Comparison of ENCODE assay signal across 12 mouse cellular contexts in the genomic region with DNA sequence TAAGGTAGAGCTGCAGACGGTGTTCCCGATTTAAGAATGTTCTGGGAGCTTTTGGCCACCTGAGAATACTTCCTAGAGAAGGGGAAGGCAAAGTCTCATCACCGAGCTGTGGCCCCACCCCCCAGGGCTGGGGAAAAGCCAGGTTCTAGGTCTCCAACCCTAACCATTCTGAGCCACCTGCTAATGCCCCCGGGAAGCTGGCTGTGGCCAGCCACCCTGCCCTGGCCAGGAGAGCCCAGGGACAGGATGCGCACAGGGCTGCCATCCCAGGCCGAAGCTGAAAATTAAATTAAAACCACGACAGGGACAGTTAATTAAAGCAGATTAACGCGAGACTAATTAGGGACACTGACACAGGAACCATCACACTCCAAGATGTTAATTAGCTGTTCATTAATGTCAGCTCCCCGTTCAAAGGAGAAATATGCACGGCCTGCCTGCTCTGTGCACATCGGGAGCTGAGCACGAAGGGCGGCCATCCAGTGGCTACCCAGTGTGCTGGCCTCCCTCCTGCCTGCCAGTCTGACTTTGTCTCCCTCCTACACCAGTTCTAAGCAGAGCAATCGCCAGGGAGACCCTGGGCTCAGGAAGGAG.
DNase-seq lines count a peak whose midpoint lies in the region; ATAC-seq and TF ChIP-seq lines count a peak whose summit lies in the region.
"Had no signal": no experiment of that assay in that cellular context is flagged by ENCODE, and none has a peak within 500 bp of the region (broad histone marks: within the 10 kb centered on the region; RNA-seq: fewer than 3 reads in every experiment).

No protein-coding gene starts in this region.

- no peak for DNase-seq in lung, embryonic 14.5 days
- no peak for DNase-seq in lung, adult 2 months
- DNase-seq in kidney, adult 8-10 months = no peak
- DNase-seq in urinary bladder, adult 2 months (ENCODE audit: low spot score) = no peak
- DNase-seq: cerebellum, adult 8-10 months; heart, adult 18-20 months; thymus, postnatal 25 days had no signal

- no peak for TF ChIP-seq POLR2A in lung, adult 2 months (IDR thresholded peaks at IDR 0.05; ENCODE audit: borderline replicate concordance, extremely low read depth, low read depth, low read length)

- no peaks in the 10 kb centered on the region for H3K36me3 ChIP-seq in lung, embryonic 14.5 days (ENCODE audit: insufficient read depth)
- H3K36me3 ChIP-seq in forebrain, embryonic 13.5 days (ENCODE audit: poor library complexity, severe bottlenecking) = peaks cover 3% of the 10 kb centered on the region; the same call in 1 of the 2 replicates
- no peaks in the 10 kb centered on the region for H3K36me3 ChIP-seq in intestine, embryonic 16.5 days (ENCODE audit: control insufficient read depth, insufficient read depth, low read length)
- no peaks in the 10 kb centered on the region for H3K36me3 ChIP-seq in stomach, embryonic 16.5 days (ENCODE audit: control insufficient read depth, insufficient read depth, low read length)

- no peak overlapping the region for H3K4me3 ChIP-seq in lung, embryonic 14.5 days (ENCODE audit: low read depth, low read length)
- no peak overlapping the region for H3K4me3 ChIP-seq in lung, adult 2 months (replicated peaks; ENCODE audit: extremely low read depth, low read depth, low read length)
- H3K4me3 ChIP-seq in forebrain, embryonic 13.5 days = no peak overlapping the region
- no peak overlapping the region for H3K4me3 ChIP-seq in intestine, embryonic 16.5 days (ENCODE audit: low read length)
- no peak overlapping the region for H3K4me3 ChIP-seq in stomach, embryonic 16.5 days (replicated peaks; ENCODE audit: low read length)
- H3K4me3 ChIP-seq: embryonic facial prominence, embryonic 12.5 days had no signal

- no peak for ATAC-seq in lung, embryonic 14.5 days (ENCODE audit: insufficient read depth)
- peak; percentile 45; the same call in 1 of the 2 replicates for ATAC-seq in forebrain, embryonic 13.5 days
- no peak for ATAC-seq in intestine, embryonic 16.5 days
- no peak for ATAC-seq in stomach, embryonic 16.5 days (ENCODE audit: insufficient read depth, low FRiP score)
- ATAC-seq: CD4-positive, CD25-positive, alpha-beta regulatory T cell, adult 4 months had no signal

- no peaks in the 10 kb centered on the region for H3K27me3 ChIP-seq in lung, embryonic 14.5 days (ENCODE audit: insufficient read depth, low read length)
- H3K27me3 ChIP-seq in forebrain, embryonic 13.5 days = 0 out of 2 replicates have a peak, but pooled peaks cover 2% of the 10 kb centered on the region
- no peaks in the 10 kb centered on the region for H3K27me3 ChIP-seq in intestine, embryonic 16.5 days (replicated peaks; ENCODE audit: control insufficient read depth, insufficient read depth, low read length)
- H3K27me3 ChIP-seq in stomach, embryonic 16.5 days (ENCODE audit: control insufficient read depth, insufficient read depth, low read length) = no peaks in the 10 kb centered on the region
- H3K27me3 ChIP-seq: embryonic facial prominence, embryonic 12.5 days had no signal

- H3K9ac ChIP-seq in lung, embryonic 14.5 days = peak overlapping the region; percentile 29; the same call in 1 of the 2 replicates
- peak overlapping the region; percentile 46; the same call in 1 of the 2 replicates for H3K9ac ChIP-seq in forebrain, embryonic 13.5 days
- peak overlapping the region; percentile 37 for H3K9ac ChIP-seq in intestine, embryonic 16.5 days (ENCODE audit: low read depth, low read length)
- H3K9ac ChIP-seq in stomach, embryonic 16.5 days (ENCODE audit: low read length) = no peak overlapping the region
- H3K9ac ChIP-seq: embryonic facial prominence, embryonic 12.5 days had no signal

- H3K4me2 ChIP-seq in lung, embryonic 14.5 days = no peak overlapping the region
- peak overlapping the region; percentile 34; the same call in 1 of the 2 replicates for H3K4me2 ChIP-seq in forebrain, embryonic 13.5 days
- H3K4me2 ChIP-seq in intestine, embryonic 16.5 days (ENCODE audit: low read depth, low read length) = no peak overlapping the region
- no peak overlapping the region for H3K4me2 ChIP-seq in stomach, embryonic 16.5 days (ENCODE audit: low read depth, low read length)
- H3K4me2 ChIP-seq: embryonic facial prominence, embryonic 12.5 days had no signal

- H3K27ac ChIP-seq in lung, embryonic 14.5 days (ENCODE audit: low read depth) = no peak overlapping the region
- peak overlapping the region; percentile 81 for H3K27ac ChIP-seq in forebrain, embryonic 13.5 days
- peak overlapping the region; percentile 89 for H3K27ac ChIP-seq in intestine, embryonic 16.5 days (ENCODE audit: low read length)
- H3K27ac ChIP-seq in stomach, embryonic 16.5 days (ENCODE audit: low read length) = peak overlapping the region; percentile 78; the same call in 1 of the 2 replicates

- peaks cover 38% of the 10 kb centered on the region for H3K4me1 ChIP-seq in lung, embryonic 14.5 days (ENCODE audit: insufficient read depth)
- H3K4me1 ChIP-seq in lung, adult 2 months (ENCODE audit: control insufficient read depth, insufficient read depth, low read length) = no peaks in the 10 kb centered on the region
- peaks cover 70% of the 10 kb centered on the region for H3K4me1 ChIP-seq in forebrain, embryonic 13.5 days
- H3K4me1 ChIP-seq in intestine, embryonic 16.5 days (ENCODE audit: control insufficient read depth, insufficient read depth, low read length) = peaks cover 66% of the 10 kb centered on the region
- H3K4me1 ChIP-seq in stomach, embryonic 16.5 days (ENCODE audit: control insufficient read depth, insufficient read depth, low read length) = peaks cover 49% of the 10 kb centered on the region

- no peaks in the 10 kb centered on the region for H3K9me3 ChIP-seq in lung, embryonic 14.5 days (ENCODE audit: low read depth, low read length)
- H3K9me3 ChIP-seq in forebrain, embryonic 13.5 days (replicated peaks) = no peaks in the 10 kb centered on the region
- H3K9me3 ChIP-seq in intestine, embryonic 16.5 days (ENCODE audit: control insufficient read depth, low read length) = no peaks in the 10 kb centered on the region
- H3K9me3 ChIP-seq in stomach, embryonic 16.5 days (replicated peaks; ENCODE audit: control insufficient read depth, low read length) = no peaks in the 10 kb centered on the region
- H3K9me3 ChIP-seq: embryonic facial prominence, embryonic 12.5 days had no signal

- no peak for TF ChIP-seq CTCF in lung, embryonic 14.5 days (IDR thresholded peaks at IDR 0.05; ENCODE audit: low read depth)
- no peak for TF ChIP-seq CTCF in lung, adult 2 months (IDR thresholded peaks at IDR 0.05; ENCODE audit: insufficient read depth, low read length)

- WGBS in lung, embryonic 14.5 days = 78% methylated on average over 15 of the region's 15 CpGs
- 81% methylated on average over 15 of the region's 15 CpGs for WGBS in lung, adult 2 months
- WGBS in forebrain, embryonic 13.5 days = 16% methylated on average over 15 of the region's 15 CpGs
- 70% methylated on average over 15 of the region's 15 CpGs for WGBS in intestine, embryonic 16.5 days
- WGBS in stomach, embryonic 16.5 days = 74% methylated on average over 15 of the region's 15 CpGs
